ENCODE assay signal across 18 mouse cellular contexts in the genomic region with DNA sequence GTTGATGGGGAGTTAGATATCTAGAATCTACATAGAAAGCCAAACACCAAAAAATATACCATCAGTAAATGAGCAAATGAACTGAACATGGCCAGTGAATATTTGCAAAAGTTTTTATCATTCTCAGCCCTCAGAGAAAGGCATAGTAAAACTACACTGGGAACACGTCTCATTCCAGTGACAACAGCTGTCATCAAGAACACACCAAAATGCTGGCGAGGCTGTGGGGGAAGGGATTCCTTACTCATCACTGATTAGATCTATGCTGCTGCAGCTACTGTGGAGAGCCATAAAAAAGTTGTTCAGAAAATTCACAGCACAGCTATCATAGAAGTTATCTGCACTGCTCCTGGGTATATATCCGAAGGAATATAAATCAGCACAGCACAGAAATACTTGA. TPM values are rescaled to one million over a fixed set of nuclear protein-coding genes. Genes with fewer than 3 reads are reported as not detected.
"Had no signal": no experiment of that assay in that cellular context is flagged by ENCODE, and none has a peak within 500 bp of the region (broad histone marks: within the 10 kb centered on the region; RNA-seq: fewer than 3 reads in every experiment).

No protein-coding gene starts in this region.

- H3K9ac ChIP-seq: limb, embryonic 13.5 days; liver, embryonic 12.5 days; liver, embryonic 15.5 days; lung, embryonic 15.5 days; midbrain, embryonic 13.5 days had no signal

- H3K4me1 ChIP-seq: limb, embryonic 13.5 days; liver, embryonic 12.5 days; liver, embryonic 15.5 days; midbrain, embryonic 13.5 days had no signal

- H3K9me3 ChIP-seq: limb, embryonic 13.5 days; liver, embryonic 12.5 days; liver, embryonic 15.5 days; lung, embryonic 15.5 days; megakaryocyte, embryonic 14.5 days; midbrain, embryonic 10.5 days; midbrain, embryonic 13.5 days had no signal

- H3K27ac ChIP-seq: limb, embryonic 13.5 days; liver, embryonic 12.5 days; liver, embryonic 15.5 days; lung, embryonic 15.5 days; midbrain, embryonic 10.5 days; midbrain, embryonic 13.5 days had no signal

- H3K4me3 ChIP-seq: limb, embryonic 13.5 days; liver, embryonic 12.5 days; liver, embryonic 15.5 days; lung, embryonic 15.5 days; megakaryocyte, embryonic 14.5 days; midbrain, embryonic 10.5 days; midbrain, embryonic 13.5 days had no signal

- H3K4me2 ChIP-seq: limb, embryonic 13.5 days; liver, embryonic 12.5 days; liver, embryonic 15.5 days; lung, embryonic 15.5 days; midbrain, embryonic 13.5 days had no signal

- H3K27me3 ChIP-seq: limb, embryonic 13.5 days; liver, embryonic 12.5 days; liver, embryonic 15.5 days; lung, embryonic 15.5 days; midbrain, embryonic 13.5 days had no signal

- H3K36me3 ChIP-seq: limb, embryonic 13.5 days; liver, embryonic 12.5 days; liver, embryonic 15.5 days; lung, embryonic 15.5 days; midbrain, embryonic 10.5 days; midbrain, embryonic 13.5 days had no signal

- ATAC-seq: liver, embryonic 12.5 days; midbrain, embryonic 13.5 days; midbrain, embryonic 16.5 days had no signal

- DNase-seq: kidney, postnatal 14 days; kidney, postnatal 4 days; left cerebral cortex, postnatal 4 days; liver; lung, adult 18-20 months; lung, postnatal 10 days; lung, postnatal 36 days; thymus, adult 18-20 months; thymus, postnatal 36 days had no signal

RNA-seq across cellular contexts. Expression of gene Filip1, which starts 54.3 kb away (rescaled TPM):
- total RNA-seq: monocyte, adult 5-6 weeks had no signal
